Mouse (Mus musculus) adrenal gland, adult 8-10 months (tissue): ENCODE measurements around the gene Lrrc2. TPM values are rescaled to one million over a fixed set of nuclear protein-coding genes. Genes with fewer than 3 reads are reported as not detected.

Experiments used
- DNase-seq: peaks from one replicate; pipeline ENCODE4 v3.0.0; 2022
- microRNA-seq, 2 experiments: library from miRNA; unstranded; fragments of <30 nt; microRNA quantifications; one replicate each; pipeline ENCODE4 v1.2.0; 2022
- total RNA-seq, 4 experiments: library from RNA; stranded (reverse); gene quantifications; 2 replicates each; pipeline ENCODE4 v1.2.4; 2022

Lrrc2 gene
- total RNA-seq, 4 experiments from 2014 or later: 13.0 to 17.1 (median 14.1) TPM

DNA sequence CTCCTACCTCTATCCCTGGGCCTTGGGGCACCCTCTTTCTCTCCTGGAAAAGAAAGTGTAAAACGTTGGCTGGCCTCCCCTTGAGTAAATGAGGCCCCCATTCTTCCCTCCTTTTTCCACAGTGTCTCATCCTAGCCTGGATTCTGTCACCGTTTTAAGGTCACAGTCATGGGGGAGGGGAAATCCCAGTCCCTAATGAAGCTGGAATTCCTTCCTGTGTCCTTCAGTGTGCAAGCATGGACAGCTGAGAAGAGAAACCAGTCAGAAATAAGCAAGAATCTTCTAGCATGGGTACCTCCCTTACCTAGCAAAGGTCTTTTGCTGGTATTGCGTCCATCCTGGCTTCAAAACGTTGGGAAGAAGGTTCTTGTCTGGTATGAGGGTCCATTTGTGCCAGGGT, 37.8 kb downstream of the Lrrc2 start:
- no peak for DNase-seq

GRCm38 (mm10) chr9:110989543-110989942, 38.2 kb downstream of the Lrrc2 start:
- no peak for DNase-seq

GRCm38 (mm10) chr9:110990204-110990603, 38.9 kb downstream of the Lrrc2 start, which contains the start of gene Rtp3:
Rtp3 (minus strand) TSS chr9:110990583.
- no peak for DNase-seq

- no peak for DNase-seq
These were observed 42.0 kb downstream of the Lrrc2 start for GRCm38 (mm10) chr9:110993281-110993709.

DNA sequence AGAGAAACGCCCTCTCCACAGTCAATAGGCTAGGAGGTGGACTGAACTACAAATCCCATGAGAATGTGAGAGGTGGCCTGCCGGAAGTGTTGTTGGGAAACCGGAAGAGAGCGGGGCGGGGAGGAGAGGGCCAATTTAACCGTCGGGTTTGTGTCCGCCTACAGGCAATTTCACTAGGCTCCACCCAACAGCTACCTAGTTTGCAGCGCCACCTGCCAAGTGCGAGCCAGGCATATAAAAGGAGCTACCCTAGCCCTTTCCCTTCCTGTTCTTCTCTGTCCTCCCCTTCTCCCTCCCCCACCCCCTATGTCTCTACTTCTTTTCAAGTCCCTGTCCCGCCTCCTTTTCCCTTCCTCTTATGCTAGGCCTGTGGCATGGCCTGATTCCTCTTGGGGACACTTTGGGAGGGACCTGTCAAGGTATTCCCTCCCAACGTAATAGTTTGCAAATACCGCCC, 43.4 kb downstream of the Lrrc2 start:
- peak; percentile 74 for DNase-seq

DNA sequence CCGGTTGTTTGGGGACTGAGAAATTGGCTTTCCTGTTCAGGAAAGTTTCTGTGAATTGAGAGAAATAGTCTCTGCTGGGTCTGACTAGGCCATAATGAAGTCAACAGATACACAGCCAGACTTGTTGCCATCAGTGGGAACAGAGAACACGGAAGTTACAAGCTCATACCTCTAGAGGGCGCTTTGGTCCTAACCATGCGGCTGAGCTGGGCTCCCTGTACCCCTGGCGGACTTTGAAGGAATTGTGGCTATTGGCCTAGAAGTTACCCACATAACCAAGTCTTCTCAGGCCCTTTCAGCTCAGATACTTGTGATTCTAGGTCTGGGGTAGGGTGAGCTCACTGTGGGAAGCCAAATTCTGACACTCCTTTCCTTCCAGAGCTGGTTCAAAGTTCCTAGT, 45.9 kb downstream of the Lrrc2 start:
- peak; percentile 63 for DNase-seq

GRCm38 (mm10) chr9:110999056-110999455, 47.7 kb downstream of the Lrrc2 start:
- DNase-seq: no peak

GRCm38 (mm10) chr9:110999856-111000255, 48.5 kb downstream of the Lrrc2 start:
- peak; percentile 34 for DNase-seq

DNA sequence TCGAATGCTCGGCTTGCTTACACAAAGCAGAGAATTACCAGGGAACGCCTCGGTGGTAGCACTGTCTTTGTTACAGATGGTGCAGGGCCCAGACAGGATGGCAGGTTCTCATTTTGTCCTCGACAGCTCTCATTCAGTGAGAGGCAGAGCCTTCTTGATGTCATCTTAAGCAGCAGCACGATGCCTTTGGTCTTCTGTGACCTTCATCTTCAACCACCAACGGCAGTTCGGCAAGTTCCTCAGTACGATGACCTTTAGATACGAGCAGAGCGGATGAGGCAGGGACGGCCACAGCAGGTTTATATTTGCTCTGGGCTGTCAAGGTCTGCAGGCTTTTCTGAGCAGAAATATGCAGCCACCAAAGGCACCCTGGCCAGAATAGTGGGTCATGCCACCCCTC, 50.3 kb downstream of the Lrrc2 start:
- no peak for DNase-seq

DNA sequence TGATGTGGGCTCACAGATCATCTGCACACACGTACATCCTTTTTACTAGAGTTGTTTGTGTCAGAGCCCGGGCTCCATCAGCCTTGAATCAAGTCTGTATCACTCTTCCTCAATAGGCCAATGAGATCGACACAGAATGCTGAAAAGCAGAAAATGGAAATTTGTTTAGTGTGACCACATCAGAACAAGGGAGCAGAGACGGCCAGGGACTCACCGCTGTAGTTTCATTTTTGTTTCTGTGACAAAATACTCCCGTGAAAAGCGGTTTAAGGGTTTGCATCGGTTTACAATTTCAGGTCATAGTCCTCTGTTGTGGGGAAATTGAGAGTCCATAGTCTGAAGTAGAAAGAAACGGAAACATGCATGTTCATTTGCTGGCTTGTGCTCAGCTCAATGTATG, 51.9 kb downstream of the Lrrc2 start:
- no peak for DNase-seq

- no peak for DNase-seq
These were observed 55.2 kb downstream of the Lrrc2 start for GRCm38 (mm10) chr9:111006544-111006943.

DNA sequence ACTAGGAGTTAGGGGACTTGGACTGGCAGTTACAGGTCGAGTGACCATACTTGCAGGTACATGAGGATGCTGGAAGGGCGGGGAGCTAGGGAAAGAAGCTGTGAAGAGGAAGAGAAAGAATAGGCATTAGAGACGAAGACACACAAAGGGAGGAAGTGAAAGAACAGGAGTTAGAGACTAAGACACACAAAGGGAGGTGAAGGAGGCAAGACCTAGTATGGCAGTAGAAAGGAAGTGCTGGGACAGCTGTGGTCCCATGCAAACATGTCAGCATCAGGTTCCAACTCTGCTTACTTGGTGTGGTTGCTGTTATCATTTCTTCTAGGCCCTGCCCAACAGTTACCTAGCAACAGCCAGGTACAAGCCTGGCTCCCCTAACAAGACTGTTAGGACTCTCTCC, 58.4 kb downstream of the Lrrc2 start:
- no peak for DNase-seq

- DNase-seq: peak; percentile 37
These were observed 60.2 kb downstream of the Lrrc2 start for GRCm38 (mm10) chr9:111011550-111011949.

DNA sequence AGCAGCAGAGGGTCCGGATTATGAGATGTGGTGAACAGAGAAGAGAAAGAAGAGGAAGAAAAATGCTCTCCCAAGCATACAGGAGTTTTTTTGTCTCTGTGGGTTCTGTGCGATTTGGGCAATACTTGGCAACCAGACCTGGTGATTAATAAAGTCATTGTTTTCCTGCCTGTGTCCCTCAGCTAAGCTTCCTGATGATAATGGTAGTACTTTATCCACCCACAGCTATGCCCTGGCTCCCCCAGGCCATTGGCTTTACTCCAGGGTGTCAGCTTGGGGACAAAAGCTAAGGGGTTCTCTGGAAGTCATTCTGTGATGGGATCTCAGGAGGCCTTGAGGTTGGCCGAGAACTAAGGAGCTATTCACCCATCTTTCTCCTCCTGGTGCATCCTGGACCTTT, 60.7 kb downstream of the Lrrc2 start:
- no peak for DNase-seq

- no peak for DNase-seq
These were observed 64.3 kb downstream of the Lrrc2 start for GRCm38 (mm10) chr9:111015658-111016057.

- DNase-seq: no peak
These were observed 67.7 kb downstream of the Lrrc2 start, which contains the start of gene Ltf for GRCm38 (mm10) chr9:111019022-111019421. Ltf (plus strand) TSS chr9:111019271.

- no peak for DNase-seq
These were observed 75.4 kb downstream of the Lrrc2 start for GRCm38 (mm10) chr9:111026791-111027190.

Small RNA genes within 50 kb of the gene (microRNA-seq; reads per million reads assigned to microRNA genes)
- gene Gm24269: 0 reads per million in 2 experiments

Other genes with a start within 250 kb of the Lrrc2 start
- under 1 TPM in 2 of 4 experiments, not detected in 2; 0.26 to 0.40 TPM for gene Myl3, start 209.7 kb upstream of the Lrrc2 start, total RNA-seq
- 10 to 100 TPM in 1 of 4 experiments, 1 to 10 TPM in 3; 7.2 to 12.3 (median 9.3) TPM for gene Pth1r, start 204.4 kb upstream of the Lrrc2 start, total RNA-seq
- gene Prss42, start 153.4 kb upstream of the Lrrc2 start, total RNA-seq: not detected
- not detected for gene Prss44, start 137.6 kb upstream of the Lrrc2 start, total RNA-seq
- not detected for gene Prss43, start 124.9 kb upstream of the Lrrc2 start, total RNA-seq
- gene Prss45, start 117.0 kb upstream of the Lrrc2 start, total RNA-seq: under 1 TPM in 1 of 4 experiments, not detected in 3; 0.24 TPM
- gene Prss46, start 107.0 kb upstream of the Lrrc2 start, total RNA-seq: not detected
- not detected for gene Prss50, start 93.6 kb upstream of the Lrrc2 start, total RNA-seq
- gene Als2cl, start 71.7 kb upstream of the Lrrc2 start, total RNA-seq: 10 to 100 TPM; 16.4 to 43.7 (median 30.2) TPM
- gene Tmie, start 71.4 kb upstream of the Lrrc2 start, total RNA-seq: 1 to 10 TPM; 2.3 to 7.5 (median 5.1) TPM
- not detected for gene Fam240a, start 34.7 kb upstream of the Lrrc2 start, total RNA-seq
- under 1 TPM in 1 of 4 experiments, not detected in 3; 0.14 TPM for gene Tdgf1, start 5.4 kb upstream of the Lrrc2 start, total RNA-seq
- gene Rtp3, start 39.0 kb downstream of the Lrrc2 start, total RNA-seq: 1 to 10 TPM; 2.5 to 4.6 (median 3.9) TPM
- gene Ltf, start 67.7 kb downstream of the Lrrc2 start, total RNA-seq: 1 to 10 TPM in 3 of 4 experiments, under 1 TPM in 1; 0.87 to 3.2 (median 2.0) TPM
- gene Ccrl2, start 106.0 kb downstream of the Lrrc2 start, total RNA-seq: 10 to 100 TPM in 2 of 4 experiments, 1 to 10 TPM in 2; 5.4 to 12.8 (median 9.8) TPM
- 10 to 100 TPM; 49.1 to 60.0 (median 53.9) TPM for gene Lrrfip2, start 166.0 kb downstream of the Lrrc2 start, total RNA-seq